Mouse (Mus musculus) megakaryocyte, embryonic 14.5 days (primary cell): ENCODE data around the gene Myb.

ENCODE experiments used
- FLI1 ChIP-seq: IDR thresholded peaks from 2 replicates; pipeline ENCODE4 v1.6.1; 2012; ENCODE audit warnings: low read length, inconsistent platforms, mixed read lengths
- GATA1 ChIP-seq: IDR thresholded peaks from 3 replicates; pipeline ENCODE4 v1.6.1; 2012; ENCODE audit warnings: mixed read lengths, low read length, inconsistent platforms, borderline replicate concordance

GRCm38 (mm10) chr10:21146719-21147118 lies 14.1 kb downstream of the Myb start:
- TF ChIP-seq GATA1 (no peak), FLI1 (no peak)
